Mouse (Mus musculus): Measurements from ENCODE around the gene Rassf8. TPM values are rescaled to one million over a fixed set of nuclear protein-coding genes. Genes with fewer than 3 reads are reported as not detected.

The Rassf8 gene
- polyA plus RNA-seq, 1 experiment from 2014 or later: 3.6 TPM

DNA sequence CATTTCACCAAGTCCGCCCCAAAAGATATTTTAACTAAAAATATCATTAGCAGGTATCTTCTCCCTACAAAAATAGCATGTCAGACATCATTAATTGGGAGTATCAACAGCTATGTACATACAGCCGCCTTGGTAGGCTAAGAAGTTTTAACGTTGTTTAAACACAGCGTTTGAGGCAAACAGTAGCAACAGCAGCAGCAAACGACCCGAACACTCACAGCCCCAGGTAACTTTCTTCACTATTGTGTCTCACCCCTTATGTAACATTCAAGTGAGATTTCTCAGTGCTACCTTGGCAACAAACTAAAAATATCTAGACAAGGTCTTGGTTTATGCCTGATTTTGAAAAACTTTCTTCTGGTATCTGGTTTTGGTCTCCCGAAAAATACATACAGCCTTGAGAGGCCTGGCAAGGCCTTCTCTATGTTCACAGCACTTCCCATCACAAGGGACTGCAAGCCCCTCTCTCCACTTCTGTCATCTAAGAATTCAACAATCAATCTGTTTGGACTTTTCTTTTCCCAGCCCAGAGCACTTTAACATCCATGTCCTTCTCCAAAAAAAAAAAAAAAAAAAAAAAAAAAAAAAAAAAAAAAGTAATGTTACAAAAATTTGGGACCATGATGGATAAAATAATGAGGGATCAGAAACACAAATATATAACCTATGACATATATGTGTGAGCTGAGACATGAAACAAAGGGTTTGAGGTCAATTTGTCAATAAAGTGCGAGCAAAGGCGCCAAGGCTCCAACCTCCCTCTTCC lies 115.1 kb downstream of the Rassf8 start:
- no peak overlapping the region for H3K27ac ChIP-seq
- H3K4me1 ChIP-seq: peaks cover 41% of the 10 kb centered on the region
- ATAC-seq (ENCODE audit: low FRiP score): no peak
- peaks cover 71% of the 10 kb centered on the region for H3K27me3 ChIP-seq
- no peaks in the 10 kb centered on the region for H3K36me3 ChIP-seq (replicated peaks)
- peak overlapping the region; percentile 100; the same call in 1 of the 2 replicates for H3K4me2 ChIP-seq
- H3K4me3 ChIP-seq (replicated peaks): no peak overlapping the region
- H3K9ac ChIP-seq: no peak overlapping the region
- WGBS: 70% methylated on average over 9 of the region's 9 CpGs
- H3K9me3 ChIP-seq: no peaks in the 10 kb centered on the region

DNA sequence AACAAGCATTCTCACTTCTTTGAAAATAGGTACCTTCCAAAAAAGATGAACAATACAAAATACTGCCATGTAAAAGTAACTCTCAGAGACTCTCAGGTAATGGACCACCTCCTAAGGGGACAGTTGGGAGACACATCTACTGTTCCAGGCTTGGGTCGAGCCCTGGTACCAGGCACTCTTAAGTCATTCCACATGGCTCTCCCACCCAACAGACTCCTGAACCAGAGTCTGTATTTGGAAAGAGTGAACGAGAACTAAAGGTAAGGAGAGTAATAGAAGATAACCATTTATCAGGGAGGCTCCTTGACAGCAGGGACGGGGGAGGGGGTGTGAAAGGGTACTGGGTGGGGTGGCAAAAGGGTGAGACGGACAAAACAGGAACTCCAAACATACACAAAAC lies 115.8 kb downstream of the Rassf8 start:
- Histone ChIP-seq H3K4me1 (peaks cover 46% of the 10 kb centered on the region), H3K9ac (peak overlapping the region; percentile 64; the same call in 1 of the 2 replicates), H3K27ac (no peak overlapping the region), H3K9me3 (no peaks in the 10 kb centered on the region), H3K4me3 (replicated peaks) (peak overlapping the region; percentile 67), H3K4me2 (peak overlapping the region; percentile 100), H3K36me3 (replicated peaks) (no peaks in the 10 kb centered on the region), H3K27me3 (peaks cover 71% of the 10 kb centered on the region)
- WGBS: 19% methylated on average over 4 of the region's 4 CpGs
- no peak for ATAC-seq (ENCODE audit: low FRiP score)

DNA sequence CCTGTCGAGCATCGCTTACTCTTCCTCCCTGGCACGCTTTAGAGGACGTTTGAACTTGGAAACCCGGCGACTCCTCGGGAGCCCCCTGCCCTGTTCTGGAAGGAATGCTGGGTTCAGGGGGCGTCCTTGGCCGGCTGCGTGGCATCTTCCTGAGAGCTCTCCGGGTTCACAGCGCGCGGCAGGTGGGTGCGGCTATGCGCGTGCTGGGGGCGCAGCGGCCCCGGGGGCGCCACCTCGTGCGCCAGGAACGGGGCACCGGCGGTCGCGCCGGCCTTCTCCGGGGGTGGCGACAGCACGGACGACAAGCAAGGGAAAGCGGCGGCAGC lies 116.2 kb downstream of the Rassf8 start:
- Histone ChIP-seq H3K9ac (peak overlapping the region; percentile 64), H3K4me2 (peak overlapping the region; percentile 100), H3K27me3 (peaks cover 71% of the 10 kb centered on the region), H3K36me3 (replicated peaks) (no peaks in the 10 kb centered on the region), H3K27ac (no peak overlapping the region), H3K4me1 (peaks cover 46% of the 10 kb centered on the region), H3K4me3 (replicated peaks) (peak overlapping the region; percentile 67), H3K9me3 (no peaks in the 10 kb centered on the region)
- under 1% methylated on average over 33 of the region's 35 CpGs for WGBS
- no peak for ATAC-seq (ENCODE audit: low FRiP score)

GRCm38 (mm10) chr6:145863065-145863971 lies 116.8 kb downstream of the Rassf8 start:
- H3K9ac ChIP-seq: peak overlapping the region; percentile 64
- under 1% methylated on average over 93 of the region's 105 CpGs for WGBS
- peak overlapping the region; percentile 50; the same call in 1 of the 2 replicates for H3K27ac ChIP-seq
- ATAC-seq (ENCODE audit: low FRiP score): peak; percentile 70
- H3K9me3 ChIP-seq: no peaks in the 10 kb centered on the region
- peak overlapping the region; percentile 100 for H3K4me2 ChIP-seq
- H3K36me3 ChIP-seq (replicated peaks): no peaks in the 10 kb centered on the region
- peaks cover 46% of the 10 kb centered on the region for H3K4me1 ChIP-seq
- H3K27me3 ChIP-seq: peaks cover 73% of the 10 kb centered on the region
- H3K4me3 ChIP-seq (replicated peaks): peak overlapping the region; percentile 67

- Histone ChIP-seq H3K27ac (0 out of 2 replicates have a peak overlapping the region, but pooled peaks have one; percentile 2), H3K9ac (no peak overlapping the region; the same call in 1 of the 2 replicates), H3K4me1 (peaks cover 46% of the 10 kb centered on the region), H3K9me3 (no peaks in the 10 kb centered on the region), H3K36me3 (replicated peaks) (no peaks in the 10 kb centered on the region), H3K4me2 (peak overlapping the region; percentile 100), H3K27me3 (peaks cover 79% of the 10 kb centered on the region), H3K4me3 (replicated peaks) (peak overlapping the region; percentile 67)
- WGBS: 3% methylated on average over 8 of the region's 8 CpGs
- peak; percentile 2; the same call in 1 of the 2 replicates for ATAC-seq (ENCODE audit: low FRiP score)
Observed at GRCm38 (mm10) chr6:145864171-145864570, 117.6 kb downstream of the Rassf8 start.

DNA sequence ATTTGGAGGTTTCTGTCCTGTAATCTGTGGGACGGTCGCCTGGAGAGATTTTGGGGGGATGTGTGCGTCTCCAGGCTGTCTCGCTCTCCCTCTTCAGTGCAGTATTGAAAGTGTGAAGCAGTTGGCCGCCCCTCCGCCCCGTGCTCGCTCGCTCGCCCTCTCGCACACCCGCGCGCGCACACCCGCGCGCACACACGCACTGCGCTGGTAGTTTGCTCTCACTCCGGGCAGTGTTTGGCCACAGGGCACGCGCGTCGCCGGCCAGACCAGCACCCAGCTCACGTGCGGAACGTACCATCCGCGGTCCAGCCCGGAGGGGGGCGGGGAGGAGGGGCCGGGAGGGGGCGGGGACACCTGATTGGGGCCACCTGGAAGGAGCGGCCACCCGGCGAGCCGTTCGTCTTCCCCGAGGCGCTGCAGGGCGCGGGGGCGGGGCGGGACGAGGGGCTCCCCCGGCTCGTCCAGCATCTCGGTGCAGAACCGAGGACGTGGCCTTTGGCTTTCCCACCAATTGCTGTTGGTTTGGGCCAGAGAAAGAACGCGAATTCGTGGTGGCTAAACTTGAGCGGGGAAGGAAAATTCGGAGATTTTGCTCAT lies 118.8 kb downstream of the Rassf8 start, which contains the start of gene Bhlhe41:
Bhlhe41 (minus strand) TSS at position 270 of the 597 bp plus-strand sequence.
- whole genome bisulfite sequencing: under 1% methylated on average over 53 of the region's 57 CpGs
- Histone ChIP-seq H3K9me3 (no peaks in the 10 kb centered on the region), H3K27ac (no peak within 1 kb of the TSS), H3K4me3 (replicated peaks) (peak within 1 kb of the TSS; percentile 67), H3K4me1 (peaks cover 46% of the 10 kb centered on the region), H3K27me3 (peaks cover 76% of the 10 kb centered on the region), H3K9ac (peak within 1 kb of the TSS; percentile 52), H3K36me3 (replicated peaks) (no peaks in the 10 kb centered on the region), H3K4me2 (peak within 1 kb of the TSS; percentile 100)
- peak; percentile 57 for ATAC-seq (ENCODE audit: low FRiP score)

DNA sequence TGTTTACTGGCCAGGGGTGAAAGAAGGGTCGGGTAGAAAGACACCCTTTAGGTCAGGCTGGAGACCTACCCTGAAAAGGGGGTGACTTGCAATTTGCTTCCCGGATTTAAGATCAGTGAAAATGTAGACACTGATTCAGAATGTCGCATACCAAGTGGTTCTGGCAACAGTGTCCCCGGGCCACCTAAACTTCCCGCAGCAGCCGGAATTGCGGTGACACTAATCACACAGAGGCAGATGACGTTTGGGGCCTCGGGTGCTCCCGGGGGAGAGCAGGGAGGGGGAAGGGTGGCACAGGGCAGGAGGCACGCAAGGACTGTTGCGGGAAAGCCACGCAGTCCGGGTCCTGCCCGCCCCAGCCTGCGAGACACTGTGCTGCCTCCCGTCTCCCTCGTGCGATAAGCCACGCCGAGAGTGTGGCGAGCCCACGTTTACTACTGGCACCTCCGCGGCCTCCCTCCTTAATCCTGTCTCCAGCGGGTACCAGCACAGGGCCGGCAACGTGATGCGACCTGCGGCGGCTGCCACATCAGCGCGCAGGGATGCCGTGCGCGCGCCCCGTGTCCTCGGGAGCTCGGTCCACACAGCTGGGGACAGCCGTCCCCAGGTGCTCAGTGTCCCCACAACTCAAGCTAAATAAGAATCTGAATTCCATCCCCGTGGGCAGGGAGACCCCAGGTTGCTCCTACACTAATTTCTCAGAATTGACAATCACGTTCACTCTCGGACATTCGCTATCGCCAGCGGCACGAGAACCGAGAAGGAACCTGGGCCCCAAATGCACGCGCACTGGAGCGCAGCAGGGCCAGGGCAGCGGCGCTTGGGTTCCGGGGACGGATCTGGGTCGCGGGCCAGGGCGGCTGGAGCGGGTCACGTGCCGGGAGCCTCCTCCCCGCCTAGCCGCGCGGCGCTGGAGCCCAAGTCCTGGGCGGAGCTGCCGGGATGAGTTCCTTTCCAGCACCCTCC lies 119.6 kb downstream of the Rassf8 start:
- Histone ChIP-seq H3K27me3 (peaks cover 70% of the 10 kb centered on the region), H3K4me2 (peak overlapping the region; percentile 100), H3K36me3 (replicated peaks) (no peaks in the 10 kb centered on the region), H3K27ac (no peak overlapping the region), H3K4me3 (replicated peaks) (peak overlapping the region; percentile 52), H3K9me3 (no peaks in the 10 kb centered on the region), H3K4me1 (peaks cover 46% of the 10 kb centered on the region), H3K9ac (peak overlapping the region; percentile 52)
- peak; percentile 68 for ATAC-seq (ENCODE audit: low FRiP score)
- WGBS: under 1% methylated on average over 69 of the region's 69 CpGs

DNA sequence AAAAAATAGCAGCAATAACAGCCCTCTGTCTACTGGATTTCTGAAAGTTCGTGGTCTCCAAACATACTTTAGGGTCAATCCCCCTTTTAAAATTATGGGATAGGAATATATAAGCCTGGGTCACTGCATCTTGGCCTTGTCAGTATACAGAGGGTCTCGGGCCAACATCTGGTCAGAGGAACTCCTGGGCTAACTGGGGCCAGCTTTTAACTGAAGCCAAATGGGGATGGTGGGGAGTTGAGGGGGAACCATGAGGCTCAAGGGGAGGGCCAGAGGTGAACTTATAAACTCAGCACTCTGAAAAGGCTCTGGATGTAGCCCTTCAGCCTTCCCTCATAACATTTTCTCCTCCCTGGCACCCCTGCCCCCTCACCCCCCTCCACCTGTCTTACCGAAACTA lies 120.6 kb downstream of the Rassf8 start:
- ATAC-seq (ENCODE audit: low FRiP score): no peak
- no peaks in the 10 kb centered on the region for H3K36me3 ChIP-seq (replicated peaks)
- no peak overlapping the region for H3K9ac ChIP-seq
- WGBS: 59% methylated on average over 3 of the region's 3 CpGs
- H3K4me2 ChIP-seq: peak overlapping the region; percentile 100; the same call in 1 of the 2 replicates
- no peaks in the 10 kb centered on the region for H3K9me3 ChIP-seq
- no peak overlapping the region for H3K4me3 ChIP-seq (replicated peaks)
- no peak overlapping the region for H3K27ac ChIP-seq
- H3K27me3 ChIP-seq: peaks cover 64% of the 10 kb centered on the region
- peaks cover 46% of the 10 kb centered on the region for H3K4me1 ChIP-seq

Other genes starting within 250 kb of the Rassf8 start
- 0.29 and 0.47 TPM in 2 replicates for gene Lmntd1, start 132.4 kb upstream of the Rassf8 start, polyA plus RNA-seq (2016; fragmentation: Nextera tagmentation; extraction: Ambion mirVana)
- gene Tuba3b, start 131.0 kb upstream of the Rassf8 start, polyA plus RNA-seq (2016; fragmentation: Nextera tagmentation; extraction: Ambion mirVana): not detected in 2 replicates
- gene Bhlhe41, start 118.8 kb downstream of the Rassf8 start, polyA plus RNA-seq (2016; fragmentation: Nextera tagmentation; extraction: Ambion mirVana): 1.5 and 1.6 TPM in 2 replicates
- 2.7 and 3.2 TPM in 2 replicates for gene Sspn, start 184.9 kb downstream of the Rassf8 start, polyA plus RNA-seq (2016; fragmentation: Nextera tagmentation; extraction: Ambion mirVana)

Data from forebrain, embryonic 12.5 days (tissue).